Mouse (Mus musculus): Measurements from ENCODE around the gene Ube2v1. TPM values are rescaled to one million over a fixed set of nuclear protein-coding genes. Genes with fewer than 3 reads are reported as not detected.

Gene Ube2v1
- total and polyA plus RNA-seq, 3 experiments: 164 to 343 TPM; not detected in 1

DNA sequence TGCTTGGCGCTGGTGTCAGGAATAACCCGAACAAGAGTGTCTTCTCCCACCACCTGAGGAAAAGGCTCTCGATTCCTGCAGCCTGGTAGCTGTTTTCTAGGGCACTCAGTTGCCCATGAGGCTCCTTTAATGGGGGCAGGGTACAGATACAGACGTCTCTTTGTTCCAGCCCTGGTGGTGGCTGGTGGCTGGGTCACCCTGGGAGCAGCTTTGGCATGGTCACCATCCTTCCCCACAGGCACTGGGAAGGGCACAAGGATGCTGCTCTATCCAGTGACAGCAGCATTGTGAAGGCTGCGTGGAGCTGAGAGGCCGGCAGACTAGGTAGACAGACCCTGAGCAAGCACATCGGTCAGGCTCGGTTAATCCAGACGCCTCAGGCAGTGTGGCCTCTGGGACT lies 19.7 kb upstream of the Ube2v1 start:
- Histone ChIP-seq H3K9ac (ENCODE audit: control insufficient read depth, low read depth, low read length, poor library complexity, severe bottlenecking) (no peak overlapping the region), H3K27ac (ENCODE audit: control insufficient read depth, low read depth, low read length) (no peak overlapping the region), H3K4me1 (ENCODE audit: control insufficient read depth in 1 of 2, insufficient read depth in 2 of 2, low read length in 2 of 2) (no peaks in the 10 kb centered on the region), H3K4me3 (ENCODE audit: control insufficient read depth in 1 of 2, insufficient read depth in 1 of 2, low read depth in 2 of 2, low read length in 2 of 2) (no peak overlapping the region), H3K27me3 (ENCODE audit: control insufficient read depth in 1 of 2, insufficient read depth in 2 of 2, low read length in 2 of 2) (no peaks in the 10 kb centered on the region), H3K79me2 (ENCODE audit: control insufficient read depth, insufficient read depth, low read length, poor library complexity) (no peaks in the 10 kb centered on the region), H3K36me3 (ENCODE audit: control insufficient read depth in 1 of 2, insufficient read depth in 2 of 2, low read length in 2 of 2) (peaks cover 0 to 2% of the 10 kb centered on the region in 2 experiments; a peak in 1 of 4 replicates), H3K9me3 (replicated peaks; ENCODE audit: insufficient read depth, low read length) (no peaks in the 10 kb centered on the region)
- no peak for DNase-seq (ENCODE audit: low read depth, low spot score)
- TF ChIP-seq CTCF (IDR thresholded peaks at IDR 0.05 in 2 of 3, conservative IDR thresholded peaks at IDR 0.05 in 1 of 3; ENCODE audit: control insufficient read depth in 1 of 3, insufficient read depth in 1 of 3, low read depth in 2 of 3, low read length in 3 of 3, poor library complexity in 1 of 3, severe bottlenecking in 1 of 3) (no peak), MYB (IDR thresholded peaks at IDR 0.05; ENCODE audit: low read depth, low read length) (no peak), SIN3A (IDR thresholded peaks at IDR 0.05; ENCODE audit: low read length) (no peak), ZKSCAN1 (IDR thresholded peaks at IDR 0.05; ENCODE audit: low read depth, low read length) (no peak), JUND (IDR thresholded peaks at IDR 0.05; ENCODE audit: low read depth, low read length) (no peak), MAZ (IDR thresholded peaks at IDR 0.05; ENCODE audit: low read depth, low read length) (no peak), HCFC1 (IDR thresholded peaks at IDR 0.05; ENCODE audit: low read depth, low read length) (no peak), POLR2AphosphoS5 (IDR thresholded peaks at IDR 0.05; ENCODE audit: borderline replicate concordance, low read depth, low read length) (no peak), MAX (IDR thresholded peaks at IDR 0.05; ENCODE audit: low read length) (no peak), UBTF (IDR thresholded peaks at IDR 0.05; ENCODE audit: borderline replicate concordance, insufficient read depth, low read depth, low read length) (no peak), MAFK (IDR thresholded peaks at IDR 0.05; ENCODE audit: borderline replicate concordance, low read depth, low read length) (no peak), ZNF384 (IDR thresholded peaks at IDR 0.05; ENCODE audit: low read depth, low read length) (no peak), CHD1 (IDR thresholded peaks at IDR 0.05; ENCODE audit: low read depth, low read length) (no peak), GATA1 (IDR thresholded peaks at IDR 0.05; ENCODE audit: low read depth, low read length) (no peak), USF2 (IDR thresholded peaks at IDR 0.05; ENCODE audit: borderline replicate concordance in 1 of 2, insufficient read depth in 1 of 2, low read depth in 1 of 2, low read length in 2 of 2) (no peak), ETS1 (IDR thresholded peaks at IDR 0.05; ENCODE audit: low read depth, low read length) (no peak), USF1 (IDR thresholded peaks at IDR 0.05; ENCODE audit: low read depth, low read length) (no peak), ZMIZ1 (IDR thresholded peaks at IDR 0.05; ENCODE audit: low read depth, low read length) (no peak), CHD2 (IDR thresholded peaks at IDR 0.05; ENCODE audit: low read length) (no peak), BHLHE40 (IDR thresholded peaks at IDR 0.05; ENCODE audit: borderline replicate concordance, low read depth, low read length) (no peak)
